Mouse (Mus musculus) ovary, postnatal 14 days (tissue): ENCODE results near the gene Tgfb2.

Experiments used
- DNase-seq: peaks from one replicate; pipeline ENCODE4 v3.0.0; 2022; ENCODE audit warnings: low spot score

Gene Tgfb2

GRCm38 (mm10) chr1:186581666-186582065, 124.1 kb downstream of the Tgfb2 start:
- no peak for DNase-seq

- no peak for DNase-seq
Measured at GRCm38 (mm10) chr1:186581114-186581513, 124.7 kb downstream of the Tgfb2 start.

GRCm38 (mm10) chr1:186577302-186577701, 128.5 kb downstream of the Tgfb2 start:
- DNase-seq: no peak

GRCm38 (mm10) chr1:186575629-186576028, 130.2 kb downstream of the Tgfb2 start:
- no peak for DNase-seq

- DNase-seq: no peak
Measured at GRCm38 (mm10) chr1:186575074-186575473, 130.7 kb downstream of the Tgfb2 start.
